Mouse (Mus musculus) embryonic facial prominence, embryonic 11.5 days (tissue): Measurements from ENCODE around the gene Aim2. TPM values are rescaled to one million over a fixed set of nuclear protein-coding genes. Genes with fewer than 3 reads are reported as not detected.
A peak's percentile ranks its signal among the peaks of the same experiment; 100 is the strongest.

Experiments
- ATAC-seq: fragments of 200-750 bp; cut with Nextera tagmentation; replicated peaks from 2 replicates; pipeline ENCODE4 v1.8.0; 2017; ENCODE audit warnings: low read depth; ENCODE audit not compliant: insufficient number of reproducible peaks, low FRiP score, low TSS enrichment
- DNase-seq: peaks from one replicate; pipeline ENCODE4 v3.0.0-alpha.2; 2015; ENCODE audit warnings: low spot score
- H3K27ac ChIP-seq: fragments of 300-500 bp; sonication (generic); replicated peaks from 2 replicates; pipeline ENCODE4 v1.5.1; 2014; ENCODE audit warnings: mild to moderate bottlenecking, low read depth, low read length, control low read depth
- H3K27me3 ChIP-seq: fragments of 300-500 bp; sonication (generic); 2 replicates; pipeline ENCODE4 v1.6.1; 2014; ENCODE audit warnings: mild to moderate bottlenecking, low read length, moderate library complexity, mixed read lengths; ENCODE audit not compliant: control insufficient read depth, insufficient read depth
- H3K36me3 ChIP-seq: fragments of 300-500 bp; sonication (generic); replicated peaks from 2 replicates; pipeline ENCODE4 v1.6.1; 2014; ENCODE audit warnings: low read depth, mild to moderate bottlenecking, low read length, moderate library complexity, mixed read lengths; ENCODE audit not compliant: control insufficient read depth, insufficient read depth
- H3K4me1 ChIP-seq: fragments of 300-500 bp; sonication (generic); 2 replicates; pipeline ENCODE4 v1.6.1; 2014; ENCODE audit warnings: low read length, mixed read lengths; ENCODE audit not compliant: control insufficient read depth, insufficient read depth
- H3K4me2 ChIP-seq: fragments of 300-500 bp; sonication (generic); 2 replicates; pipeline ENCODE4 v1.6.1; 2014; ENCODE audit warnings: low read depth, mild to moderate bottlenecking, control low read depth, low read length, moderate library complexity
- H3K4me3 ChIP-seq: fragments of 300-500 bp; sonication (generic); 2 replicates; pipeline ENCODE4 v1.5.1; 2014; ENCODE audit warnings: low read depth, low read length, control low read depth
- H3K9ac ChIP-seq: fragments of 300-500 bp; sonication (generic); replicated peaks from 2 replicates; pipeline ENCODE4 v1.6.1; 2014; ENCODE audit warnings: mild to moderate bottlenecking, control low read depth, low read length
- H3K9me3 ChIP-seq: fragments of 300-500 bp; sonication (generic); replicated peaks from 2 replicates; pipeline ENCODE4 v1.6.1; 2016; ENCODE audit warnings: mild to moderate bottlenecking, low read length, inconsistent platforms, mixed read lengths; ENCODE audit not compliant: control insufficient read depth
- WGBS: fragments of 180-500 bp; shearing (Covaris S2); extraction: QIAGEN DNeasy Blood & Tissue Kit; methylation state at CpG from one replicate; pipeline ENCODE4 v1.1.7; 2014; 5-methylcytosine and 5-hydroxymethylcytosine counted together
- polyA plus RNA-seq: library from polyadenylated mRNA; unstranded; fragments of >200 nt; fragmentation: Nextera tagmentation; extraction: Ambion mirVana; gene quantifications from 2 replicates; pipeline ENCODE4 v1.2.1, GENCODE M21; 2014

Aim2 gene
- polyA plus RNA-seq, 1 experiment from 2014 or later = 2.1 TPM

DNA sequence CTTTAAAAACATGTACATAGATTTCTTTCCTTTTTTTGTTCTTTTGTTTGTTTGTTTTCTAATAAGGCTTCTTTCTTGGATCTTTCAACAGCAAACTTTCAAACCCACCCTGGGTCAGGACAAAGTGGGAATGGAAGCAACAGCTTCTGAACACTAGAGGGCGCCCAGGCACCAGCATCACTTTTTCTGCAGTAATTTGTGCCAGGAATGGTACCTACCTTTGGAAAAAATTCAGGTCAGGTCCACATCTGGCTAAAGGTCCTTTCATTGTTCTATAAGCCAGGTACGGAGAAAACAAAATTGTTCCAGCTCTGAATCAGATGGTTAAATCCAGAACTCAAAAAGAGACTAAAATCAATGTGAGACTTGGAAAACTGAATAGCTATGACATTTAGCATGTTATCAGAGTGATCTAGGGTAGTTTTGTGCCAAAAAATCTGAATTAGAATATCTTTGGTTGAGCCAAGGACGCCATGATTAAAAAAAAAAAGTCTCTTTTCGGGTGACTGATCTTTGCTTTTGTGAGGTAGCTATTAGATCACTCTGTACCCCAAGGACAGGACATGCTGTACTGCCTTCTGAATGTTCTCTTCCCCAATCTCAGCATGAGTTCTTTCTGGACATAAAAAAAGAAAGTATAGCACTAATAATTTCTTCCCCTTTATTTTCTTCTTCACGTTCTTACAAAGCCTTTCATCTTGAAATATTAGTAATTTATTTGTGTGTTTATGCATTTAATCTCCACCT lies 26.7 kb upstream of the Aim2 start:
- WGBS = 29% methylated on average over 5 of the region's 5 CpGs
- H3K27me3 ChIP-seq = no peaks in the 10 kb centered on the region
- no peaks in the 10 kb centered on the region for H3K9me3 ChIP-seq
- H3K4me1 ChIP-seq = no peaks in the 10 kb centered on the region
- H3K27ac ChIP-seq = no peak overlapping the region
- DNase-seq (peak; percentile 63), ATAC-seq (no peak)
- H3K4me3 ChIP-seq = no peak overlapping the region
- H3K4me2 ChIP-seq = no peak overlapping the region
- H3K9ac ChIP-seq = no peak overlapping the region
- H3K36me3 ChIP-seq = no peaks in the 10 kb centered on the region

DNA sequence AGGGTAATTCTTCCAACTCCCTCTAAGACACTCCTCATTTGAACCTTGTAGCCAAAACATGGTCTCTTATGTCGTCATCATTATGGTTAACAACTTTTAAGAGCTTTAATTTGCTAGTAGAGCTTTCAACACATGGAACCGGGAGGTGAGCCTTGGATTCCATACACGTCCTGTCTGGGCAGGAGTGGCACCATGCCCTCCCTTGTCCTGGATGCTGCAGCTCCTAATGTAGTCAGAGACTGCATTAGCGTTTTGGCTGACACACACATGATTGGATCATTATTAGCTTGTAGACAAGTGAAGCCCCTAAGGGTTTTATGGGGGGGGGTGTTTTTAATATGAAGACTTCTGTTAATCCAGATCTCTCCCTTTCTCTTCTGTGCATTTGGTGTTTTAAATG lies 25.7 kb upstream of the Aim2 start:
- no peaks in the 10 kb centered on the region for H3K27me3 ChIP-seq
- H3K9me3 ChIP-seq = no peaks in the 10 kb centered on the region
- H3K36me3 ChIP-seq = no peaks in the 10 kb centered on the region
- ATAC-seq = no peak
- H3K4me3 ChIP-seq = no peak overlapping the region
- no peaks in the 10 kb centered on the region for H3K4me1 ChIP-seq
- H3K9ac ChIP-seq = no peak overlapping the region
- no peak for DNase-seq
- no peak overlapping the region for H3K4me2 ChIP-seq
- H3K27ac ChIP-seq = no peak overlapping the region
- WGBS = 66% methylated on average over 4 of the region's 4 CpGs

DNA sequence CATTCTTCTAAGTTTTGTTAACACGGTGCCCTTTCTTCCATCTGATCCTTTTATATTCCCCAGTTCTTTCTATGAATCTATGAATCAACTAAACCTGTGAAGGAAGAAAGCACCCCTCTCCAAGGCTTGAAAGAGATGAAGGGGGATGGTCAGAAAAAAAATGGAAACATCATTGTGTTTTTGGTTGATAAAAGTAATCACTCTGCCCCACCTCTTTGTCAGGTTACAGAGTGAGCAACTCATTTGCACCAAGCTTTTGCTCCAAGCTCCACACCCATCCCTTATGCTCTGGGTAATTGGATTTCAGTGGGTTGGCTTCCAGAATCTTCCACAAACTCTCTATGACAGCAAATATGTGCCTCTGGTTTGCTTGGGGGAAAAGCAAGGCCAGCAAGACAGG lies 25.3 kb upstream of the Aim2 start:
- no peaks in the 10 kb centered on the region for H3K27me3 ChIP-seq
- no peak overlapping the region for H3K9ac ChIP-seq
- no peak overlapping the region for H3K4me2 ChIP-seq
- DNase-seq = no peak
- H3K27ac ChIP-seq = no peak overlapping the region
- no peaks in the 10 kb centered on the region for H3K4me1 ChIP-seq
- H3K36me3 ChIP-seq = no peaks in the 10 kb centered on the region
- WGBS = 93% methylated on average over 1 of the region's 1 CpGs
- ATAC-seq = no peak
- H3K4me3 ChIP-seq = no peak overlapping the region
- H3K9me3 ChIP-seq = no peaks in the 10 kb centered on the region

DNA sequence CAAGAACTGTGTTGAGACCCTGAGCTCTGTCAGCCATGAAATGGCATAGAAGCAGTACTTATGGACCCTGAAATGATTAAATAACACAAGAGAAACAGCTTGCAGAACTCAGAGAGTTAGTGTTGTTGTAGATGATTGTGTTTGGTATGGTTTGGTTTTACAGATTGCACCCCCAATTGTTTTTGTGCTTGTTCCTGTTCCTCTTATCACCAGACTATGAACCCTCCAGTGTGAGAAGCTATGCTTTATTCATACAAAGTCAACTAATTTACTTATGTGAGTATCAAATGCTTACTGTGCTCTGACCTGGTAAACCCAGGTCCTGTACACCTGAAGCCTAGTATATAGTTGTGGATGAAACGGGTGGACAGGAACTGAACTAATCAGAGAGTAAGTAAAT lies 24.1 kb upstream of the Aim2 start:
- H3K4me3 ChIP-seq = no peak overlapping the region
- H3K4me1 ChIP-seq = no peaks in the 10 kb centered on the region
- no peaks in the 10 kb centered on the region for H3K27me3 ChIP-seq
- ATAC-seq = no peak
- H3K9me3 ChIP-seq = no peaks in the 10 kb centered on the region
- no peak overlapping the region for H3K9ac ChIP-seq
- H3K27ac ChIP-seq = no peak overlapping the region
- H3K4me2 ChIP-seq = no peak overlapping the region
- DNase-seq = no peak
- WGBS = 79% methylated on average over 1 of the region's 1 CpGs
- H3K36me3 ChIP-seq = no peaks in the 10 kb centered on the region

DNA sequence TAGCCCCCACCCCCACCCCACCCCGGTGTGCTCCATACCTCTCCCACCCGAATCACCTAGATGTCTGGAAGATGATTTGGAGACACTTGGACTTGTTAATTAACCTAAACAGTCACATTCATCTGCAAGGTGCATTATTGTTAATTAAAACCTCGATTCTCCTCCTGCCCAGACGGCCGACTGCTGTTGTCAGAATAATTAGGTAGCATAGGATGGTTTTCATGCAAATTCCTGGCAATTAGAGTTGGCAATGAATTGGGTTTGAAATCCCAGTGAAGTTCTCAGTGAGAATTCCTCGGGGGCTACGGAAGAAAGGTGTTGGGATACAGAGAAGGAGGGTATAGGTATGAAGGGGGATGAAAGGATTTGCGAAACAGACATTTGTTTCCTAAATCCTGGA lies 22.2 kb upstream of the Aim2 start:
- Histone ChIP-seq H3K27me3 (no peaks in the 10 kb centered on the region), H3K27ac (no peak overlapping the region), H3K9me3 (no peaks in the 10 kb centered on the region), H3K4me2 (no peak overlapping the region), H3K4me1 (no peaks in the 10 kb centered on the region), H3K9ac (no peak overlapping the region), H3K4me3 (no peak overlapping the region), H3K36me3 (no peaks in the 10 kb centered on the region)
- DNase-seq = no peak
- WGBS = 64% methylated on average over 8 of the region's 8 CpGs
- ATAC-seq = no peak

DNA sequence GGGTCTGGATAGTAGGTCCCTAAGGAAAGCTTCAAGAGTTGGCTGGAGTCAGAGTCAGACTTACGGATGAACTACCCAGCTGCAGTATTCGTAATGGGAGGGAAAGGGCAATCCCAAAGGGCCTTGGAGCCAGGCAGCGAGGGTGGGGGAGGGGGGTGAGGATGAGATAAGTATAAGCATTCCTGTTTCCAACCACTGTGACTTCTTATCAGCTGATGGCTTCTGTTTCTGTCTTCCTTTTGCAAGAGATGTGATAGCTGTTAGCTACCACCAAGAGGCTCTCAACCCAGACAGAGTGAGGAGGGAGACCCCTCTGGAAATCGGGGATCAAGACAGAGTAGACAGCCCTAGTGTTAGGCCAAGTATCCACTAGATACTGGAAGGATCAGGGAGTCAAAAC lies 21.5 kb upstream of the Aim2 start:
- H3K4me1 ChIP-seq = no peaks in the 10 kb centered on the region
- no peaks in the 10 kb centered on the region for H3K9me3 ChIP-seq
- H3K4me2 ChIP-seq = no peak overlapping the region
- WGBS = 43% methylated on average over 4 of the region's 4 CpGs
- DNase-seq (no peak), ATAC-seq (no peak)
- no peaks in the 10 kb centered on the region for H3K27me3 ChIP-seq
- no peak overlapping the region for H3K27ac ChIP-seq
- no peak overlapping the region for H3K4me3 ChIP-seq
- no peak overlapping the region for H3K9ac ChIP-seq
- no peaks in the 10 kb centered on the region for H3K36me3 ChIP-seq

DNA sequence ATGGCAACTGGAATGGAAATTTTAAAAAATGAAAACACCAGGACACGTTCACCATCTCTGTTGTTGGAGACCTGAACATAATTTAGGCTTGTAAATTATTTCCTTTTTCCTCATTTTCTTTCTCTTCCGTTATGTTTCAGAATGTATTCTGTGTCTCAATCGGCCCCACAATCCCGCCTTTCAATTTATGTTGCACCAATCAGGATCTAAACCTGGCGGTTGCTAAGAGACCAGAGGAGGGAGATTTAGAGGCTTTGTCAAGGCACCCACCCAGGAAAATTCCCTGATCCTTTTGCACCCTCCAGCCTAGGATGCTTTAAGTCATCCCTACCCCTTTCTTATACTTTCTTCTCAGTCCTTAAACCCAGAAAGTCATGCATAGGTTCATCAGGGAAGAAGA lies 20.9 kb upstream of the Aim2 start:
- ATAC-seq (no peak), DNase-seq (no peak)
- H3K27me3 ChIP-seq = no peaks in the 10 kb centered on the region
- WGBS = 85% methylated on average over 5 of the region's 5 CpGs
- no peak overlapping the region for H3K4me3 ChIP-seq
- H3K4me2 ChIP-seq = no peak overlapping the region
- no peak overlapping the region for H3K27ac ChIP-seq
- no peaks in the 10 kb centered on the region for H3K4me1 ChIP-seq
- H3K36me3 ChIP-seq = no peaks in the 10 kb centered on the region
- H3K9me3 ChIP-seq = no peaks in the 10 kb centered on the region
- no peak overlapping the region for H3K9ac ChIP-seq

DNA sequence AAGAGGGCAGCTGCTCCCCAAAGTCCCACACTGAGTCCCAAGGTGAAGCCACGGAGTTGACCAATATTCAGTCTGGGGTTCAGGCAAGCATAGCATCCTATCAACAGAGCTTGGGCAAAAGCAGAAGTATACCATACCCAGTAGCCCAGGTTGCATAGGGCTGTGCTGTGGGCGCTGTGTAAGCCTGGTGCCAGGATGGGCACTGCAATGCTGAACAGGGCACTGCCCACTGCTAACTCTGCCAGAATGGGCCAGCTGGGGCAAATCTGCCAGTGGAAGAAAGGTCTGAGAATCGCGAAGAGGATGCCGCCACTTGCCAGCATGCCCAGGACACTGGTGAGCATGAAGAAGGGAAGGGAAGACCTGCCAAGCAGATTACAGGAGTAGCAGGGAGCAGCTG lies 18.3 kb upstream of the Aim2 start:
- Histone ChIP-seq H3K4me3 (no peak overlapping the region), H3K4me2 (no peak overlapping the region), H3K27me3 (no peaks in the 10 kb centered on the region), H3K4me1 (no peaks in the 10 kb centered on the region), H3K27ac (no peak overlapping the region), H3K9ac (no peak overlapping the region), H3K36me3 (no peaks in the 10 kb centered on the region), H3K9me3 (no peaks in the 10 kb centered on the region)
- ATAC-seq (no peak), DNase-seq (no peak)
- 96% methylated on average over 5 of the region's 5 CpGs for WGBS
